Mouse (Mus musculus) CH12.LX (cell line): ENCODE measurements around the gene Gm20388.

Experiments
- CHD2 ChIP-seq: IDR thresholded peaks from 2 replicates; pipeline ENCODE4 v1.6.1; 2011; ENCODE audit warnings: low read length, improper control_type of control experiment
- CTCF ChIP-seq, 2 experiments: IDR thresholded peaks in 1 of 2; conservative IDR thresholded peaks in 1 of 2; 2 replicates each; pipeline ENCODE4 v1.5.1; 2011 to 2012; ENCODE audit warnings: low read depth in 2 of 2, low read length in 2 of 2, improper control_type of control experiment in 1 of 2, inconsistent platforms in 1 of 2, mild to moderate bottlenecking in 1 of 2, moderate library complexity in 1 of 2
- E2F4 ChIP-seq: IDR thresholded peaks from 2 replicates; pipeline ENCODE4 v1.6.1; 2011; ENCODE audit warnings: low read depth, low read length, improper control_type of control experiment; ENCODE audit not compliant: insufficient replicate concordance
- EP300 ChIP-seq: IDR thresholded peaks from 2 replicates; pipeline ENCODE4 v1.6.1; 2011; ENCODE audit warnings: low read length, improper control_type of control experiment
- ETS1 ChIP-seq: conservative IDR thresholded peaks from 2 replicates; pipeline ENCODE4 v1.6.1; 2012; ENCODE audit warnings: low read depth, mild to moderate bottlenecking, inconsistent platforms, low read length, improper control_type of control experiment, moderate library complexity
- MAFK ChIP-seq: IDR thresholded peaks from 2 replicates; pipeline ENCODE4 v1.6.1; 2011; ENCODE audit warnings: low read length, improper control_type of control experiment; ENCODE audit not compliant: insufficient replicate concordance
- MEF2A ChIP-seq: IDR thresholded peaks from 2 replicates; pipeline ENCODE4 v1.6.1; 2014; ENCODE audit warnings: low read depth, mild to moderate bottlenecking, inconsistent platforms, low read length, improper control_type of control experiment, borderline replicate concordance
- POLR2A ChIP-seq: IDR thresholded peaks from 2 replicates; pipeline ENCODE4 v1.6.1; 2011; ENCODE audit warnings: low read depth, mild to moderate bottlenecking, improper control_type of control experiment, low read length
- POLR2AphosphoS2 ChIP-seq: IDR thresholded peaks from 2 replicates; pipeline ENCODE4 v1.6.1; 2011; ENCODE audit warnings: low read depth, low read length, improper control_type of control experiment
- SMC3 ChIP-seq: IDR thresholded peaks from 2 replicates; pipeline ENCODE4 v1.6.1; 2011; ENCODE audit warnings: low read depth, low read length, improper control_type of control experiment
- ZMIZ1 ChIP-seq: IDR thresholded peaks from 2 replicates; pipeline ENCODE4 v1.6.1; 2012; ENCODE audit warnings: low read depth, mild to moderate bottlenecking, inconsistent platforms, low read length, improper control_type of control experiment

DNA sequence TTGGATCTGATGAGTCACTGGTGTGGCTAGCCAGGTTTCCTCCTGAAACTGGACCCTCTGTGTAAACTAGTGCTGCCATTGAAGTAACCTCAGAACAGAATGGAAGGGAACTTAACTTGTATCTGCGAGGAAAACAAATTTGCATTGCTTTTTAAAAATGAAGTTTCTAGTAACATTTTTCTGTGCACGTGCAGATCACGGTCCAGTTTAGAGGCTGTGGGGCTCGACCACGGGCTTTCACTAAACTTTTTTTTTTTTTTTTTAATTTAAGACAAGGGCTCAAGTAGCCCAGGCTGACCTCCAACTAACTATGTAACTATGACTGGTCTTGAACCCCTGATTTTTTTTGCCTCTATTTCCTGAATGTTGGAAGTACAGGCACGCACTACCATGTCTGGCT is 2792.3 kb downstream of the Gm20388 start:
- TF ChIP-seq POLR2A (no peak), CHD2 (no peak), CTCF (conservative IDR thresholded peaks at IDR 0.05 in 1 of 2, IDR thresholded peaks at IDR 0.05 in 1 of 2; ENCODE audit: low read depth in 2 of 2, low read length in 2 of 2) (no peak), POLR2AphosphoS2 (no peak), MAFK (no peak), ZMIZ1 (no peak), MEF2A (no peak), EP300 (no peak), ETS1 (no peak), SMC3 (no peak), E2F4 (no peak)
